Mouse (Mus musculus) liver, postnatal 0 days (tissue): ENCODE measurements at regions not wholly inside any gene's neighbourhood (a gene's known extent, or its start where the extent isn't known, plus 50 kb on each side); places are given as distances from the start of the nearest gene placed in this dataset.

Source experiments
- CTCF ChIP-seq: sonication (generic); IDR thresholded peaks from 2 replicates; pipeline ENCODE4 v1.5.1; 2016; ENCODE audit warnings: antibody characterized with exemption, low read depth
- EP300 ChIP-seq: IDR thresholded peaks from 2 replicates; pipeline ENCODE4 v1.6.1; 2016; ENCODE audit warnings: antibody characterized with exemption, low read depth, mild to moderate bottlenecking

DNA sequence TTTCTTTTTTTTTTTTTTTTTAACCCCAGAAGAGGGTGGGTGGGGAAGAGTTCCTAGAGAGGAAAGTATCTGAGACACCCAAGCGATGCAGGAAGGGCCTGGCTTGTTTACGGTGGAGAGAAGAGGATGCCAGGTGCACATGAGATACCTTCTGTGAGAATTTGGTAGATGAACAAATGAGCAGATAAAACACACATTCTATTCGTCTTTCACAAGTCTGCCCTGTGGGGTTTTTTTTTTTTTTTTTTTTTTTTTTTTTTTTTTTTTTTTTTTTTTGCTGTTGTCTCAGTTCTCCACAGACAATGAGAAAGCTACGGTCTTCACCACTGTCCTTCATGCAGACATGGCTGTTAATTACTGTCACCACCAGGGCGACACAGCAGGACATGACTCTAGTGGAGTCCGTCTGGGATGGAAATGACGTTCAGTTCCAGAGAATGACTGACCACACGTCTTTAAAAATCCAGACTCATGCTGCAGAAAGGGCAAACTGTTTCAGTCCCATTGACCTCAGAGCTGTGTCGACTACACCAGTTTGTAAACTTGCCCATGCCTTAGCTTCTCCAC lies 278.3 kb downstream of the Lnpk start:
- TF ChIP-seq CTCF (no peak), EP300 (no peak)
